Mouse (Mus musculus): Measurements from ENCODE around the gene Lamp3. TPM values are rescaled to one million over a fixed set of nuclear protein-coding genes. Genes with fewer than 3 reads are reported as not detected.
"Not testable (repeated sequence)": the region's sequence is repeated elsewhere in the genome, so short reads cannot be mapped to it uniquely, and the experiment has no call there.

The Lamp3 gene
- polyA plus RNA-seq, 1 experiment from 2014 or later = 0.04 TPM

DNA sequence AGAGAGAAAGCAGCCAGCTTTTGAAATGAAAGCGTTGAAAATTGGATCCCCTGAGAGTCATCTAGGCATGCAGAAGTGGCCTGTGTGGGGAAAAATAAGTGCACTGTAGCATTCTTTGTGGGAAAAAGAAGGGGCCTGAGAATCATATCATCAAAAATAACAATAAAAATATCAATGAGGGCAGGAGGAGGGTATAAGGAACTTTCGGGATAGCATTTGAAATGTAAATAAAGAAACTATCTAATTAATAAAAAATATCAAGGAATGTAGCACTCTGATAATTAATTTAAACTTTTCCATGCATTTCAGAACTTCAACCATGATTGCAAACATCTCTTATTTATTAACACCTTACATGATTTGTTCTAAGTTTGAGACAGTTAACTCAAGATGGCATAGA, 94.4 kb downstream of the Lamp3 start, which contains the start of gene Olfr170:
Olfr170 (minus strand) TSS at position 101 of the 400 bp plus-strand sequence.
- H3K4me3 ChIP-seq (ENCODE audit: low read depth, low read length); ATAC-seq (ENCODE audit: low FRiP score); H3K36me3 ChIP-seq (ENCODE audit: control insufficient read depth, insufficient read depth, low read length); H3K4me1 ChIP-seq (ENCODE audit: control insufficient read depth, insufficient read depth, low read length); H3K27ac ChIP-seq (ENCODE audit: low read depth, low read length); H3K27me3 ChIP-seq (ENCODE audit: control insufficient read depth, insufficient read depth, low read length); H3K9ac ChIP-seq (ENCODE audit: low read length); DNase-seq (ENCODE audit: low spot score, missing footprints); H3K9me3 ChIP-seq (ENCODE audit: control insufficient read depth, low read length); H3K4me2 ChIP-seq: not testable (repeated sequence)
- 94% methylated on average over 2 of the region's 2 CpGs for WGBS

Other genes starting within 250 kb of the Lamp3 start
- gene Olfr166, start 222.7 kb downstream of the Lamp3 start, polyA plus RNA-seq (2014; fragmentation: Nextera tagmentation; extraction: Ambion mirVana) = not detected in 2 replicates
- gene Olfr167, start 184.1 kb downstream of the Lamp3 start, polyA plus RNA-seq (2014; fragmentation: Nextera tagmentation; extraction: Ambion mirVana) = not detected in 2 replicates
- gene Olfr168, start 170.8 kb downstream of the Lamp3 start, polyA plus RNA-seq (2014; fragmentation: Nextera tagmentation; extraction: Ambion mirVana) = not detected in 2 replicates
- gene Olfr169, start 134.6 kb downstream of the Lamp3 start, polyA plus RNA-seq (2014; fragmentation: Nextera tagmentation; extraction: Ambion mirVana) = not detected in 2 replicates
- gene Olfr170, start 94.5 kb downstream of the Lamp3 start, polyA plus RNA-seq (2014; fragmentation: Nextera tagmentation; extraction: Ambion mirVana) = not detected in 2 replicates
- gene Olfr171, start 76.5 kb downstream of the Lamp3 start, polyA plus RNA-seq (2014; fragmentation: Nextera tagmentation; extraction: Ambion mirVana) = not detected in 2 replicates
- gene B3gnt5, start 53.8 kb upstream of the Lamp3 start, polyA plus RNA-seq (2014; fragmentation: Nextera tagmentation; extraction: Ambion mirVana) = 54.1 and 60.5 TPM in 2 replicates

Measured in midbrain, embryonic 11.5 days (tissue).